Mouse (Mus musculus) right cerebral cortex, postnatal 10 days (tissue): Measurements from ENCODE around the gene Fignl2.
A peak's percentile ranks its signal among the peaks of the same experiment; 100 is the strongest.
"Not testable (repeated sequence)": the region's sequence is repeated elsewhere in the genome, so short reads cannot be mapped to it uniquely, and the experiment has no call there.

Experiments used
- DNase-seq, 2 experiments: peaks; one replicate each; pipeline ENCODE4 v3.0.0; 2021; ENCODE audit warnings: low spot score in 2 of 2

The Fignl2 gene

DNA sequence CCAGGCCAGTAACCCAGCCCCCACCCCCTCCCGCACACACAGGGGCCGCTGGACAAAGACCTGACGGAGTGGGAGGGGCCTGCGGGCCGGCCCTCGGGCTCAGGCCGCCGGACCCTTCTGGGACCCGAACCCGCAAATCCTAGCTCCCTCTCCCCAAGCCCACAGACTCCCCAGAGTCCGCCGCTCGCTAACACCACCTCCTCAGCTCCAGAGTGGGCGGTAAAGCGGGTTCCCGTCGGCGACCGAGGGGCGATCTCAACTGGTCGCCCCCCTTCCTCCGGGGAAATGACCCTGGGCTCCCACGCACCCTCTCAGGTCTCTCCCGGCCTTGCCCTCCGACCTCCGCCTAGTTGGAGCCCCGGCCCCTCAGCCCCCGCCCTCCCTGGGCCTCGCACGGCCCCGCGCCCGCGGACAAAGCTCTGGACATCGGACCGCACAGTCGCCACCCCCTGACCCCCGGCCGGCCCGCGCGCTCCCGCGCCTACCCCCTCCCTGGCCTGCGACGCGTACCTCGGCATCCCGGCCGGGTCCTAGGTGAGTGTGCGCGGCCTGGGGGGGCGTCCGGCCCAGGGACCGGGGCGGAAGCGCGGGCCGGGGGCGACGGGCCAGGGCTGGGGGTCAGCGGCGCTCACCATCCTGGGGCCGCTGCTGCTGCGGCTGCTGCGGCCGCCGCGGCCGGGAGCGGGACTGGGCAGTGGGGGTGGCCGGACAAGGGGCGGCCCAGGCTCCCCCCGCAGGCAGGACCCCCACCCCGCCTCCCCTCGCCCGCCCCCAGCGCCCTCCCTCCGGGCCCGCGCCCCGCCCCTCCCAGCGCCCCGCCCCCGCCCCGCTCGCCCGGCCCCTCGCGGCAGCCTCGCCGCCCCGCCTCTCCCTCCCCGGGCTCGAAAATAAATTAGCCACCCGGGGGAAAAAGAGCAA, at the start of gene Fignl2:
Fignl2 (minus strand) TSS at position 755 of the 918 bp plus-strand sequence.
- no peak for DNase-seq

DNA sequence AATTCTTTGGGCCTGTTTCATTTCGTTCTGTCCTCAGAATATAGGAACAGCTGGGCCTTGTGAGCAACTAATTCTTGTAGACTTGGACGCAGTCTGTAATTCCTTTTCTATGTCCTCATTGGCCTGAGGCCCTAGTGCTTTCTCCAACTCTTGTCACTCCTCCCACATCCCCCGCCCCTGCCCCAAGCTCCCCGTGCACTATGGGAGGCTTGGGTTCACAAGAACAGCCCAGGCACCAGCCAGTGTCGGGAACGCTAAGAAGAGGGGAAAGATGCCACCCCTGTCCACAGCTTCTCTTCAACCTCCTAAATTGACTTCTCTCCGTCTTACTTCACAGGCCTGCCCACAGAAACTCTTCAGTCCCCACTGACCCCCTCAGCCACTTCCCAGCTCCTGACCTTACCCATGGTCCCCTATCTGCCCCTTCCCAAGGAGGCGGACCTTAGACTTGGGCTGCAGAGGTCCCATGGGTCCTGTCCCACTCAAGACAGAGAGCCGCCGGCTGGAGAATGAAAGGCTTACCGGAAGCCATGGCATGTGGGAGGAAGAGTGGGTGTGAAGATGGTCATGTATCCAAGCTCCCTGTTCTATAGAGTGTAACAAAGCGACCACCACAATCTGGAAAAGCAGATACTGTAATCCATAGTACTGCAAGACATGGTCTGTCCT, 48.6 kb upstream of the Fignl2 start:
- DNase-seq = peak in 1 of 2 experiments; percentile 17

DNA sequence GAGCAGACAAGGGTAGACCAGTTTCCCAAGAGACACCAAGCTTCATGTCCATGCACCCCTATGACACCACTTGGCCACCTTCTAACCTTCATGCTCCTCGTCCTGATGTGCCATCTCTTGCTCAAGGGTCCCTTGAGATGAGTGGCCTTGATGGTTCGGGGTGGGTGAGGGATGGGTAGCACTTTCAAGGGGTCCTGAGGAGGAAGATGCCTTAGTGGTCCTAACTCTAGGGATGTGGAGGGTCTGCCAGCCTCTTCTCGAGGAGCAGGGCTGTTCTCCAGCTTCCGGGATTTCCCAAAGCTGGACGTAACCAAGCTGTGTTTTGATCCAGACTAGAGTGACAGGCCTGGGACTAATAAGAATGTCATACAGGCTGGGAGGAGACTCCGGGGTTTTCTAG, 47.2 kb upstream of the Fignl2 start:
- no peak for DNase-seq

DNA sequence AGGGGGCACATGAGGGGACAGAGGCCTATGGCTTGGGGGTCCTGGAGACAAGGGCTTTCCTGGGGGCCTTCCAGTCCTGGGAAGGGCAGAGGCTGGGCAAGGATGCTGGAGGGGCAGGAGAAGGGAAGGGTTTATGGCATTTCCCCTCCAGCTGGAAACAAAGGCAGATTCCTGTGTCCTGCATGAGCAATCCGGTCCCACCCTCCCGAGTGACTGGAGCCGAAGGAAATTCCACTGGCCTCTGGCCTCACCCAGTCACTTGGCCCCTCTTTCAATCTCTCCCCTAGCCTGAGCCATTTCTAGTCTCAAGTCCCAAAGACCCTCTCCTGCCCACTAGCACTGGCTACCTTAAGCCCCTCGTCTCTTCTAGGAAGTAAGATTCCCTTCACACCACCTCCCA, 44.8 kb upstream of the Fignl2 start:
- no peak for DNase-seq

DNA sequence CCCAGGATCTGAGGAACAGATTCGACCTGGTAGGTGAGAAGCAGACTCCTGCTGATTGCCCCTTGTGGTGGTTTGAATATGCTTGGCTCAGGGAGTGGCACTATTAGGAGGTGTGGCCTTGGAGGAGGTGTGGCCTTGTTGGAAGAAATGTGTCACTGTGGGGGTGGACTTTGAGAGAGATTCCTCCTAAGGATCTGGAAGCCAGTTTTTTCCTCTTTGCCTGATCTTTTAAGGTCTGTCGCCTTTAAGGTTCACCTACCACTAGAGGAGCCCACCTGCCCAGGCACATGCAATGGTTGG, 43.9 kb upstream of the Fignl2 start:
- no peak for DNase-seq

DNA sequence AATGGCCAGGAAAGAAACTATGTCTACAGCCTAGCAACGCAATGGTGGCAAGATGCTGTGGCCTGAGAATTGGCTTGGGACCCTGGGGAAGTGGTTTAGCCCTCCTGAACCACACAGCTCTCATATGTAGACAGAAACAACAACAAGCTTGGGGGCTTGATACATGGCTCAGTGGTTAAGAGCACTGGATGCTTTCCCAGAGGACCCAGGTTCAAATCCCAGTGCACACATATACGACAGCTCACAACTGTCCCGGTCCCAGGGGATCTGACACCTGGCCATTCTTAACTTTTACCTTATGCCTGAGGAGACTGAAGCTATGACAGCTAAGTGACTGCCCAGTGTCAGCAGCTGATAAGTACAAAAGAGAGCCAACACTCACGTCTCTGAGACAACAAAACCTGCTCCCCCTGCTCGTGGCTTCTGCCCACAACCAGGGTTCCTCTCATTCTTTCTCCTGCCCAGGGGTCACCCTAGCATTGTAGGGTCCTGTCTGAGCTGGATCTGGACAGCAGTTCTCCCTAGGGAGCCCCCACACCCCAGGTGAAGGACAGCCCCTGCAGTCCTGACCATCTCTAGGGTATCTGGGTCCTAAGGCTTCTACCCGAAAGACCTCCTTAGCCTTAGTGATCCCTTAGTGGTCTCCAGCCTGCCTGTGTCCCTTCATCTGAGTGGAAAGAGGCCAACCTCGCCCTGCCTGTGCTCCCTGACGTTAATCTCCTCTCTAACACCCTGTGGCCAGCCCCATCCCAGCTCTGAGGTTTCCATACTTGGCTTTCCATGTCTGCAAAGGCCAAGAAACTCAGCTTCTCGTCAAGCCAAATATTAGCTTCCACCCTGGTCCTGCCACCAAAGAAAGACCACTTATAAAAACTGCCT, 43.3 kb upstream of the Fignl2 start:
- peak in 1 of 2 experiments; percentile 13 for DNase-seq

DNA sequence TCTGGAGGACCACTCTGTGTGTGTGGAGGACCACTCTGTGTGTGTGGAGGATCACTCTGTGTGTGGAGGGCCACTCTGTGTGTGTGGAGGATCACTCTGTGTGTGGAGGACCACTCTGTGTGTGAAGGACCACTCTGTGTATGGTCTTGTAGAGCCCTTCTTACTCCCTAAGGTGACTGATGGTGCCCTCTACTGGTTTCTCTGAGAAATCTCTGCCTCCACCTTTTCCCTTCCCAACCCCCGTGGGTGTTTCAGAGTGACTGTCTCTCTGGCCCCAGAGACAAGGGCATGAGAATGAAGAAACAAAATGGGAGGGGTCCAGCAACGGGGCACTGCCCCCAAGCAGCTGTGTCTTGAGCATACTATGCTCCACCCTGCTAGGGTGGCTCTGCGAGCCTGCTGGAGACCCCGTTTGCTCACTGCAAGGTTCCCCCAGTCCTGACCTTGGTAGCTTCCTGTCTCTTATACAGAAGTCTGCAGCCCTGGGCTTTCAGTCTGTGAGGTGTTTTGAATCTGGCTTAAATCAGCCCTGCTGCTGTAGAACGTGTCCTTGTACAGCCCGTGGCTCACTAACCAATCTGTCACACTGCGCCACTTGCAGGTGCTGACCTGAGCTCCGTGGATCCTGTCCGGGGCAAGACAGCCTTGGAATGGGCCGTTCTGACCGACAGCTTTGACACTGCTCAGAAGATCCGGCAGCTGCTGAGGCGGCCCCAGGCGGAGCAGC, 40.2 kb upstream of the Fignl2 start:
- no peak for DNase-seq

DNA sequence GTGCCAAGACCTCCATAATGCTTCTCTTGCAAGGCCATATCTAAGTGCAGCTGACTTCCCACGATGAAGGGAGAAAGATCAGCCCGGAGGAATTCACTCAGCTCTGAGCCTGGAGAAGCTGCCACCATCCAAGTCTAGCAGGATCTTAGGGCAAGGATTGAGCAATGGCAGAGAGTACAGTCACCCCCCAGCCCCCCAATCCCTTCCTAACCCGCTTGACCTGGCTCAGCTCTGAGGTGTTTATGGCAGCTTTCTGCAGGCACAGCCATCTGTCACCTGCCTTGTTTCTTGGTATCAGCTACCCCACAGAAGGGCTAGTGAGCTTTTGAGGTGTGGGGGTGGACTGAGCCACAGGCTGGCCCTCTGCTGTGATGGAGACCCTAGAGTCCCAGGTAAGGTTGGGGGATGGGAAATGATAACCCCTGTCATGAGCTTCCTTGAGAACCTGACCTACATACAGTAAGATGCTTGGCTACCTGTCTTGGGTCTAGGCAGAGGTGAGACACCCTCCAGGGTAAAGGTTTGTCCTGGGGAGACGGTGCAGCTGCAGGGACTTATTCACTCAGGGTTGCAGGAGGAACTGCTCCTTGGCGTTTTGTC, 37.2 kb upstream of the Fignl2 start, which contains the start of gene Ankrd33:
Ankrd33 (plus strand) TSS at position 245 of the 600 bp plus-strand sequence.
- DNase-seq = no peak

DNA sequence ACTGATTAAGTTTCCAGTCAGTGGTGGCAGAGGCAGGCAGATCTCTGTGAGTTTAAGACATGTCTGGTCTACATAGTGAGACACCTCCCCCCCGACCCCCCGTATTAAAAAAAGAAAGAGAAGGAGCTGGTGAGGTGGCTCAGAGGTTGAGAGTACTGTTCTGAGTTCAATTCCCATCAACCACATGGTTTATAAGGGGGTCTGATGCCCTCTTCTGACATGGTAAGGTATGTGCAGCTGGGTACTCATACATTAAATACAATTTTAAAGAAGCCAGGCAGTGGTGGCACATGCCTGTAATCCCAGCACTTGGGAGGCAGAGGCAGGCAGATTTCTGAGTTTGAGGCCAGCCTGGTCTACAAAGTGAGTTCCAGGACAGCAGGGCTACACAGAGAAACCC, 35.4 kb upstream of the Fignl2 start:
- DNase-seq = not testable (repeated sequence)

DNA sequence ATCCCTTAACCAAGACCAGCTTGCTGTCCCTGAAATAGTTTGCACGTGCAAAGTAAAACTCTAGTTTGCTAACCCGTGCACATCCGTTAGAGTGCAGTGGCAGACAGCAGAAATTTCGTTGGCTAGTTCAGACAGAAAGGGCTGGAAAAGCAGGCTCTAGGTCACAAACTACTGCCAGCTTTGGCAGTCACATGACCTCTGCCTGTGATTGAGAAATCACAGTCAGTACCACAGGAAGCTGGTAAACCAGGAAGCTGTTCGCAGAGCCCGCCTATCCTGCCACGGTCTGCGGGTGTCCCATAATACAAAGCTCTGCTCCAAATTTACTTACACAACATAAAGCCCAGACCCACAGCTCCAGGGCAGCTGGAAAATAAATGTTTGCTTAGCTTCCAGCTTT, 34.8 kb upstream of the Fignl2 start:
- no peak for DNase-seq

DNA sequence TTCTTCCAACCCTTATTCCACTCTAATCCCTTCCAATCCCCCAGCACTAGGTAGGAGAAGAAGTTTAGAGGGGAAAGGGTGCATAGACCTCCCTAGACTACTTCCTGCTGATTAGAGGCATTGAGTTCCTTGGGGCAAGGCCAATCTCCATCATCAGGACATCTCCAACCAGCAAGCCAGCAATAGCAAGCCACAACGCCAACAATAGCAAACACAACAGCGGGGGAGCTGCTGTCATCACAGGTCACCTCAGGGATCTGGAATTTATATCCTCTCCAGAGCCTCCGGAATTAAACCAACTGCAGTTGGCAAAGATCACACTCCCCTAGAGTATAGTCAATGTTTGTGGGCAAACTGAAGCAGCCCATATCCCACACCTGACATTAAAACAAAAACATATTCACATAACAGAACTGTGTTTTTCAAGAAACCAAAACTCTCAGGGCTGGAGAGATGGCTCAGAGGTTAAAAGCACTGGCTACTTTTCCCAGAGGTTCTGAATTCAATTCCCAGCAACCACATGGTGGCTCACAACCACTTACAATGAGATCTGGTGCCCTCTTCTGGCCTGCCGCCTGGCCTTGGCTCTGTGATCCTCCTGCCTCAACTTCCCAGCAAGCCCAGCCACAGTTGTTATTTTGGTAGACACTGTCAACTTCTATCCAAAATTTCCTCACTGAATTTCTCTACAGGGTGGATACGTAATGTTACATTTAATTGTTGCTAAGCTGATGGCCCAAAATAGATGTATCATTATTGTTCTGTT, 29.7 kb upstream of the Fignl2 start:
- DNase-seq = no peak

DNA sequence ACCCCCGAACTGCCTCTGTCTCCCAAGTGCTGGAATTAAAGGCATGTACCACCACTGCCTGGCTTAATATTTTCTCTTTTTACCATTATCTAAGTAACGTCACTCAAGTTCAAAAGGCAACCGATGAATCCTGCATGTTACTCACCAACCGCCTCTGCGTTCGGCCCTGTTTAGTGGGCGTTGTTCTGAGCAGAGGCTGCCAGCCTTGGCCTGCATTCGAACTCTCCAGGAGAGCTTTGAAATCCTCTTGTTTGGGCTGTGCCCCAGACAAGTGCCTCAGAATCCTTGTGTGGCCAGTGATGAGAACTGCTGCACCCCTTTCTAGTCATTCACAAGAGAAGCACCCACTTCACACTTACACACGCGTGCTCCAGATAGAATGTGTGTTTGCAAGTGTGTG, 27.6 kb upstream of the Fignl2 start:
- no peak for DNase-seq

DNA sequence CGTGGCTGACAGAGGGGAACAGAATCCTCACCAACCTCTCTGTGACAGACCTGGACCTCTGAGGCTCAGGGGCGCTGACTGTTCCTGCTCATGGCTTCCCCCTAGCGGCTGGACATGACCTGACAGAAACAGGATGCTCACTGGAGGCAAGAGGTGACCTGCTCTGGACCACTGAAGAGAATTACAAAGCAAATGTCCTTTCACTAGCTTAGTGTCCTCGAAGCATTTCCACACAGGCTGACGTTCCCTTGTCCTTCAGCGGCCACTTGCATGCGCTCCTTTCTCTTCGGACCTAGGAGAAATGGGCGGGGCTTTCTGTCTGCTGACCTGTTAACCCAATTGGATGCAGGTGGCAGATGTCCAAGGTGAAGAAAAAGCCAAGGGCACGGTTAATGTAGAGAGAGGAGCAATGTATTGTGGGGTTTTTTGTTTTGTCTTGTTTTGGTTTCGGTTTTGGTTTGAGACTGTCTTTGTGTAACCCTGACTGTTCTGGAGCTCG, 27.2 kb upstream of the Fignl2 start:
- peak; percentile 57 to 72 for DNase-seq

DNA sequence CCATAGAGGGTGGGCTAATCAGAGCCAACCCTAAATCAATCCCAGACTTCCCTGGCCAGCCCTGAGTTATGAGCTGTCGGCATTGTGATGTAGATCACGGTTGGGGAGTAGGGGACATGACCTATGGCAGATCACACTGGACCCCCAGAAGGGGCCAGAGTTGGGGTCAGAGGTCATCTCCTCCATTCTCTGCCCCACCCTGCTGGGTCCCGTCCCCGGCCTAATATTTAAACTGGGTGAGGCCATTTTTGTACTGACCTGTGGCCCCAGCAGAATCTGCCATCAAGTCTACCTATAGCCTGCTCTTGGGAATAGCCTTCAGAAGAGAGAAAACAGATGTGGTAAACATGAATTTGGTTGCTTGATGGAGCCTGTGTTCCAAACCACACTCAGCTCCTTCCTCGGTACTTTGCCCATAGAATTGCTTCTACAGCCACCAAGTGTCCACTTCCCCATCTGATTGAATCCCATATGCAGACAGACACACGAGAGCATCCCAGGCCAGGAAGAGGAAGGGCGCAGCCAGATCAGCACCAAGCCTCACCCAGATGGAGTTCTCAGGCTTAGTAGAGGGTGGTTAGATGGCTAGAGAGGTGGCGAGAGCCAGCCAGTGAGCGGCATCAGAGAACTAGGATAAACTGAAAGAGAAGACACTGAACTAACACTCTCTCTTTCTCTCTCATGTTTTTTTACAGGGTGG, 25.4 kb upstream of the Fignl2 start:
- no peak for DNase-seq

DNA sequence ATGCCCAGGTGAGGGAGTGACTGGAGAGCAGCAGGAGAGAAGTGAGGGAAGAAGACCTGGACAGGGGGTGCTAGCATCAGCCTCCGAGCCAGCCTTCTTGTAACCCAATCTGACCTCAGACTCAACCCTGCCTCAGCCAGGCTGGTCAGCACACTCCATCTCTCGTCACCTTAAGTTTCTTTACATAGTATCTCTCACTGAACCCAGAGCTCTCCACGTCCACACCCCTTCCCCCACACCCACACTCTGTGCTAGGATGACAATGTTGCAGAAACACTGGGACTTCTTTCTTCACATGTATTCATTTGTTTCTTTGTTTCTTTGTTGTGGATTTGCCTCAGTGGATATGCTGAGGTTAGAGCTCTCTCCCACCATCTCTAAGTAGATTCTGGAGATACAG, 22.6 kb upstream of the Fignl2 start:
- DNase-seq = no peak

DNA sequence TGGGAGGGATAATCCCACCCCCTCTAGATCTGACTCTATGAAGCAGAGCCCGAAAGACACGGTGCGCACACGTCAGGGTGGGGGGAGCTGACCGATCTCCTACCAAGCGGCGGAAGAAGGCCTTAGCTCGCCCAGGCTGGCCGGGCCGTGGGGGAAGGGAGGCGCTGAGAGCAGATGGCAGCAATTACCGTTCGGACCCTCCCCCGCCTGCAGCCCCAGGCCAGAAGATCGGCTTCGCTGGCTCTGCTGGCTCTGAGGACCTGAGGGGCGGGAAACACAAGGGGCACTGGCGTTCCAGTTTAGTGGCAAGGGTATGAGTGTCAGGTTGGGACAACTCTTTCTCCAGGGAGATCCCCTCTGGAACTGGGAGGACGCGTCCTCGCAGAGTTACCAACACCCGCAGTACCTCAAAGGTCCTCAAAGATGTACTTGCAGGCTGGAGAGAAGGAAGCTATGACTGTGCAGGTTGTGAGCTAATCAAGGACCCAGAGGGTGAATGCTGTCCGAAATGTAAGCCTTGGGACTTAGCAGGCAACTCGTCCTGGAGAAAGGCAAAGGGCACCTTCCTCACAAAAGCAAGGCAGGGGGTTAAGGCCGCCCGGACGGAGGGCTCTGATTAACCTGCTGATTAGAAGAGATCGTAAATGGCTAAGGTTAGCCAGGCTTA, 19.8 kb upstream of the Fignl2 start:
- no peak for DNase-seq

DNA sequence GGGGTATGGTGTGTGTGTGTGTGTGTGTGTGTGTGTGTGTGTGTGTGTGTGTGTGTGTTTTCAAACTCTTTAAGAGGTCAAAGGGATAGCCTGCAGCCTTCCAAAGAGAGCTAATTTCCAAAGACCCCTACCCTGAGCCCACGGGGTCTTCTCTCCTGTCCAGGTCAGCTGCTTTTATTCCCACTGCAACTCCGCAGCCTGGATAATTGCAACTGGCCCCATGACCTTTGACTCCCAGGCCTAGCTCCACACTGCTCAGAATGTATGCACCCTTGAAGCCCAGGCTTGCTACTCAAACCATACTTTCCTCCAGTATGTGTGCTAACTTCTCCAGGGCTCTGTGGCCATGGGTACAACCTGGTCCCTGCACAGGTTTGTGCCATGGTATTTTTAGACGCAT, 17.0 kb upstream of the Fignl2 start:
- DNase-seq = no peak

DNA sequence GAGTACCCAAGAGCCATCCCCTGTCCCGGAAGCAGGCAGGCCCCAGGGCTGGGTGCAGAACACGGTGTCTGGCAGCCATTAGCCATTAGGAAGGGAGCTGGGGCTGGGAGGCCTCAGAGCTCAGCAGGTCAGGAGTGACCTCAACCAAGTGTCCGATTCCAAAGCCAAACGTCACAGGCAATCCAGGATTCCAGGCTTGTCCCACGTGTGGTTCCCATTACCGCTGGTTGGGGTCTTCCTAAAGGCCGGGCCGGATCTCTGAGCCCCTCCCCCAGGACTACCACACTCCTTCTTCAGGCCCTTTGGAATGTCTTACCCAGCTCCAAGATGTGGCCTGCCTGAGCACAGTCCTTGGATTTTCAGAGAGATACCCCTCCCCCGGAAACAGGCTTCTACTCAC, 16.6 kb upstream of the Fignl2 start:
- no peak for DNase-seq

DNA sequence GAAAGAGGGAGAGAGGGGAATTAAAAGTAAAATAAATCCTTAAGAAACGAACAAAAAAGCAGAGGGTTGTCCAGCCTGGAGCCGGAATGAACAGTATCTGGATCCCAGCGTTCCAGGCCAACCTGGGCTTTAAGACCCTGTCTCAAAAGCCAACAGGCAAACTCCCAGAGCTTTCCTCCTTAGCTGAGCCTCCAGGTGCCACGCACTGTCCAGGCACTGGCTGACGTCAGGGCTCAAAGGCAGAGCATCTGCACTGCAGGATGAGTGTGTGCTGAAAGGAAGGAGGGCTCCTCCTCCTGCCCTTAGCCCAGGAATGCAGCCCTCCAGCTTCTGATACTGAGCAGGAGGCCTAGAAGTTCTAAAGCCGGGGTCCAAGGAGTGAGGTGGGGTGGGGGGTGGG, 15.6 kb upstream of the Fignl2 start:
- no peak for DNase-seq
